Mouse (Mus musculus) myocyte (in vitro differentiated cells): Measurements from ENCODE around the gene Dgkg. TPM values are rescaled to one million over a fixed set of nuclear protein-coding genes. Genes with fewer than 3 reads are reported as not detected.

Experiments
- H3K27me3 ChIP-seq: one replicate; pipeline ENCODE4 v1.6.1; 2011; ENCODE audit not compliant: control insufficient read depth, insufficient read depth, insufficient read length
- H3K36me3 ChIP-seq: one replicate; pipeline ENCODE4 v1.6.1; 2011; ENCODE audit not compliant: control insufficient read depth, insufficient read depth
- H3K4me2 ChIP-seq: one replicate; pipeline ENCODE4 v1.6.1; 2011; ENCODE audit warnings: low read depth, control low read depth
- H3K4me3 ChIP-seq: one replicate; pipeline ENCODE4 v1.5.1; 2011; ENCODE audit warnings: mild to moderate bottlenecking, control low read depth, moderate library complexity
- H3K79me2 ChIP-seq: one replicate; pipeline ENCODE4 v1.6.1; 2011; ENCODE audit not compliant: control insufficient read depth, insufficient read depth
- H3ac ChIP-seq: one replicate; pipeline ENCODE4 v1.6.1; 2011; ENCODE audit not compliant: control insufficient read depth, insufficient read length
- CEBPB ChIP-seq: IDR thresholded peaks from 2 replicates; pipeline ENCODE4 v1.6.1; 2011; ENCODE audit warnings: mild to moderate bottlenecking, moderate library complexity; ENCODE audit not compliant: poor library complexity, insufficient read depth, severe bottlenecking
- E2F4 ChIP-seq: IDR thresholded peaks from one replicate; pipeline ENCODE4 v1.6.1; 2011; ENCODE audit warnings: mild to moderate bottlenecking, control low read depth, moderate library complexity; ENCODE audit not compliant: insufficient read depth
- MAX ChIP-seq: IDR thresholded peaks from one replicate; pipeline ENCODE4 v1.6.1; 2011; ENCODE audit warnings: low read depth, mild to moderate bottlenecking, control low read depth
- MYOD1 ChIP-seq, 3 experiments: IDR thresholded peaks; one replicate each; pipeline ENCODE4 v1.6.1; 2011; ENCODE audit warnings: control low read depth in 2 of 3, low read depth in 2 of 3, mild to moderate bottlenecking in 2 of 3, moderate library complexity in 1 of 3; ENCODE audit not compliant: insufficient read length in 2 of 3, control insufficient read depth in 1 of 3
- MYOG ChIP-seq, 3 experiments: IDR thresholded peaks; one replicate each; pipeline ENCODE4 v1.6.1; 2011; ENCODE audit warnings: control low read depth in 2 of 3, low read depth in 2 of 3, mild to moderate bottlenecking in 2 of 3; ENCODE audit not compliant: insufficient read length in 2 of 3, control insufficient read depth in 1 of 3, insufficient read depth in 1 of 3
- POLR2A ChIP-seq: IDR thresholded peaks from one replicate; pipeline ENCODE4 v1.6.1; 2011; ENCODE audit warnings: low read depth, mild to moderate bottlenecking, control low read depth, moderate library complexity; ENCODE audit not compliant: insufficient read length
- POLR2AphosphoS2 ChIP-seq: IDR thresholded peaks from one replicate; pipeline ENCODE4 v1.6.1; 2011; ENCODE audit warnings: low read depth, control low read depth; ENCODE audit not compliant: insufficient read length
- REST ChIP-seq: IDR thresholded peaks from one replicate; pipeline ENCODE4 v1.6.1; 2011; ENCODE audit warnings: mild to moderate bottlenecking, control low read depth, moderate library complexity; ENCODE audit not compliant: insufficient read depth, insufficient read length
- SRF ChIP-seq: IDR thresholded peaks from one replicate; pipeline ENCODE4 v1.6.1; 2011; ENCODE audit warnings: low read depth; ENCODE audit not compliant: control insufficient read depth, insufficient read length
- TCF12 ChIP-seq: IDR thresholded peaks from one replicate; pipeline ENCODE4 v1.6.1; 2011; ENCODE audit warnings: mild to moderate bottlenecking, control low read depth; ENCODE audit not compliant: poor library complexity, insufficient read depth, severe bottlenecking
- TCF3 ChIP-seq: IDR thresholded peaks from one replicate; pipeline ENCODE4 v1.6.1; 2011; ENCODE audit warnings: low read depth, control low read depth; ENCODE audit not compliant: insufficient read length
- USF1 ChIP-seq: IDR thresholded peaks from one replicate; pipeline ENCODE4 v1.6.1; 2011; ENCODE audit warnings: low read depth, mild to moderate bottlenecking, control low read depth, moderate library complexity
- polyA plus RNA-seq: library from polyadenylated mRNA; unstranded; fragments of >200 nt; fragmentation: generic; extraction: Trizol; gene quantifications from one replicate; pipeline ENCODE4 v1.2.1, GENCODE M21; 2012; ENCODE audit warnings: missing spikeins

Gene Dgkg
- polyA plus RNA-seq, 1 experiment: 0.01 TPM

DNA sequence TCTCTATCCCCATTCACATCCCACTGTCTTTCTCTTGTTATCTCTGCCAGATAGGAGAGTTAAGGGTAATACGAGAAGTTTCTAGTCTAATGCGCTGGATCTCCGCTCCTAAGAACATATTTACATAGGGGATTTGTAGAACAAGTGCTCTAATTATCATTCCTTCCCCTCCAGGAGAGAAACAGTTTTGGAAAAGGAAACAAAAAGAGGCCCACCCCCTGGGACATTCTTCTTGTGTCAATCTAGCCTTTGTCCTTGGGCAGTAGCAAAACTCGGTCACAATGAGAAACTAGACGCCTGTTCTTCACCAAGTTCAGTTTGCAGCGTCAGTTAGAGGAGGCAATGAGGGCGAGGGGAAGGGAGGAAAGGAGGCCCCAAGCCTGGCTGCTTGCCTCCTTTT, 214.8 kb downstream of the Dgkg start:
- Histone ChIP-seq H3K79me2 (no peaks in the 10 kb centered on the region), H3ac (no peak overlapping the region), H3K4me2 (no peak overlapping the region), H3K27me3 (no peaks in the 10 kb centered on the region), H3K4me3 (no peak overlapping the region), H3K36me3 (no peaks in the 10 kb centered on the region)
- no peak for TF ChIP-seq E2F4
- TF ChIP-seq USF1: no peak
- TF ChIP-seq TCF3: no peak
- no peak for TF ChIP-seq MYOD1 (IDR thresholded peaks at IDR 0.05; ENCODE audit: control insufficient read depth in 1 of 3, insufficient read length in 2 of 3, low read depth in 2 of 3)
- no peak for TF ChIP-seq POLR2AphosphoS2
- no peak for TF ChIP-seq CEBPB
- TF ChIP-seq REST: no peak
- no peak for TF ChIP-seq POLR2A
- no peak for TF ChIP-seq MAX
- no peak for TF ChIP-seq MYOG (IDR thresholded peaks at IDR 0.05; ENCODE audit: control insufficient read depth in 1 of 3, insufficient read depth in 1 of 3, insufficient read length in 2 of 3, low read depth in 2 of 3)
- no peak for TF ChIP-seq SRF
- no peak for TF ChIP-seq TCF12

DNA sequence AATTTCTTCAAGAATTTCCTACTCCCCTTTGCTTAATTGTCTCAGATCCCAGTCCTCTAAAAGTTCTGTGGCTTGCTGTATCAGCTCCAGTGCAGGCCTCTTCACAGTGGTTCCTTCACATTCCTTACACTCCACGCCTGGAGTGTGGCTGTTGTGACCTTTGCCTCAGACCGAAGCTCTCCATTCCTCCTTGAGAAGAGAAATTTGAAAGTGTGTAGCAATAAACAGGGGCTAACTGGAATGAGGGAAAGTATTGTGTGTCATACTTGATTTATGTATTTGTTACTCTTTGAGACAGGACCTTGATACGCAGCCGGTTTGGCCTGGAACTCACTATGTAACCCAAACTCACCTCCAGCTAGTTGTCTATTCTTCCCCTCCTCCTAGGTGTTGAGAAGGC, 215.7 kb downstream of the Dgkg start:
- Histone ChIP-seq H3K4me2 (no peak overlapping the region), H3K27me3 (no peaks in the 10 kb centered on the region), H3K4me3 (no peak overlapping the region), H3K36me3 (no peaks in the 10 kb centered on the region), H3ac (no peak overlapping the region), H3K79me2 (peaks cover 1% of the 10 kb centered on the region)
- TF ChIP-seq USF1: no peak
- no peak for TF ChIP-seq POLR2A
- no peak for TF ChIP-seq CEBPB
- no peak for TF ChIP-seq TCF12
- TF ChIP-seq POLR2AphosphoS2: no peak
- no peak for TF ChIP-seq MAX
- TF ChIP-seq MYOG (IDR thresholded peaks at IDR 0.05; ENCODE audit: control insufficient read depth in 1 of 3, insufficient read depth in 1 of 3, insufficient read length in 2 of 3, low read depth in 2 of 3): no peak
- TF ChIP-seq TCF3: no peak
- no peak for TF ChIP-seq E2F4
- no peak for TF ChIP-seq REST
- TF ChIP-seq SRF: no peak
- no peak for TF ChIP-seq MYOD1 (IDR thresholded peaks at IDR 0.05; ENCODE audit: control insufficient read depth in 1 of 3, insufficient read length in 2 of 3, low read depth in 2 of 3)

DNA sequence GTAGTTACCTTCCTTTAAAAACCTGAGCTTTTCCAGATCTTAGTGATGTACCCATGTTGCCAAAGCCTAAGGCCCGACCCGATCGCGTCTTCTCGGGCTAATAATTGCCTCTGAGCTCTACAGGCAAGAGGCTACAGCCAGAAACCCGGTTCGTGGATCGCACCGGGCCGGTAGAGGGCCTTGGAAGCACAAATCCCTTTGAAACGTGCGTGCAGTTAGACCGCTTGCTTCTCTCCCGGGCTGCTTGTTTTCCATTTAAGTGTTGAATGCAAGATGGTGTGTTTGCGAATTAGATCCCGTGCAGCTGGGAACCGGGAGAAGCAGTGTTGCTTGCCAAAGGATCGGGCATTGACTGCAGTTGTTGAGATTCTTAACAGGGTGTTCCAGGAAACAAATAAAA, 216.8 kb downstream of the Dgkg start:
- H3ac ChIP-seq: no peak overlapping the region
- peak overlapping the region; percentile 85 for H3K4me2 ChIP-seq
- TF ChIP-seq MAX (no peak), POLR2AphosphoS2 (no peak), E2F4 (no peak), POLR2A (no peak), REST (no peak), USF1 (no peak), TCF12 (no peak), MYOD1 (IDR thresholded peaks at IDR 0.05; ENCODE audit: control insufficient read depth in 1 of 3, insufficient read length in 2 of 3, low read depth in 2 of 3) (no peak), TCF3 (no peak), CEBPB (no peak), MYOG (IDR thresholded peaks at IDR 0.05; ENCODE audit: control insufficient read depth in 1 of 3, insufficient read depth in 1 of 3, insufficient read length in 2 of 3, low read depth in 2 of 3) (no peak), SRF (no peak)
- H3K36me3 ChIP-seq: no peaks in the 10 kb centered on the region
- peak overlapping the region; percentile 65 for H3K4me3 ChIP-seq
- H3K79me2 ChIP-seq: peaks cover 3% of the 10 kb centered on the region
- H3K27me3 ChIP-seq: no peaks in the 10 kb centered on the region

DNA sequence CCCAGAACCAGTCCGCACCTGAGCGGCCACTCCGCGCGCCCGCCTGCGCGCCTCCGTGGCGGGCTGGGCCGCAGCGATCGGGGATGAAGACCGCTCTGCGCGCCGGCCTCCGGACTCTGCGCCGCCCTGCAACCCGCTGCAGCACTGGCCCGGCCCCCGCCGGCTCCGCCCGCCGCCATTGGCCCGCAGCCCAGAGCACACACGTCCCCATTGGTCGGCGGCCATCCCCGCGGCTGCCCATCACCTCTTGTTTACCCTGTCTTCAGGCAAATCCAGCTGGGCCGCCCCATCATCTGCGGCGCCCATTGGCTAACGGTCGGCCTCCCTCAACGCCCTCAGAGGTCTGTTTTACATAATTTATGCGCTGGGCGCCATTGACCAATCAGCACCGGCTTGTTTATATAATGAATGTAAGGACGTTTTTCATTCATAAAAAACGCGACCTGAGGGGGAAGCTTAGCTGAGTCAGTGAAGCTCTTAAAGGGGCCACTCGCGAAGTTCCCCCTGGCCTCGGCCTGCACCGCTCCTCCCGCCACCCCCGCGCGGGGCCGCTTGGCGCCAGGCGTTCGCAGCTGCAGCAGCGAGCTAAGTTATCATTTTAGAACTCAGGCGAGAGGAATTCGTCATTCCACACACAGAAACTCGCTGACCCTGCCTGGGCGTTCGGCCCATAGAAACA, 217.4 kb downstream of the Dgkg start, which contains the start of gene Etv5:
Gene Etv5 (minus strand): TSS at position 221 of the 679 bp plus-strand sequence.
- TF ChIP-seq POLR2A (peak; percentile 92), SRF (peak; percentile 17), CEBPB (no peak), MAX (no peak), MYOG (IDR thresholded peaks at IDR 0.05; ENCODE audit: control insufficient read depth in 1 of 3, insufficient read depth in 1 of 3, insufficient read length in 2 of 3, low read depth in 2 of 3) (peak in 1 of 3 experiments; percentile 40), POLR2AphosphoS2 (peak; percentile 89), MYOD1 (IDR thresholded peaks at IDR 0.05; ENCODE audit: control insufficient read depth in 1 of 3, insufficient read length in 2 of 3, low read depth in 2 of 3) (peak in 1 of 3 experiments; percentile 61)
- Histone ChIP-seq H3ac (peak within 1 kb of the TSS; percentile 29), H3K36me3 (no peaks in the 10 kb centered on the region), H3K27me3 (no peaks in the 10 kb centered on the region), H3K4me3 (peak within 1 kb of the TSS; percentile 65), H3K4me2 (peak within 1 kb of the TSS; percentile 93), H3K79me2 (peaks cover 3% of the 10 kb centered on the region)
